Mouse (Mus musculus) heart, embryonic 11.5 days (tissue): ENCODE measurements around the gene Rhoq. TPM values are rescaled to one million over a fixed set of nuclear protein-coding genes. Genes with fewer than 3 reads are reported as not detected.

Experiments used
- ATAC-seq: fragments of 200-750 bp; cut with Nextera tagmentation; replicated peaks from 2 replicates; pipeline ENCODE4 v1.8.0; 2017; ENCODE audit warnings: moderate library complexity; ENCODE audit not compliant: insufficient number of reproducible peaks, low FRiP score, low TSS enrichment
- H3K27ac ChIP-seq: fragments of 300-500 bp; sonication (generic); 2 replicates; pipeline ENCODE4 v1.5.1; 2014; ENCODE audit warnings: mild to moderate bottlenecking, low read depth, low read length
- H3K27me3 ChIP-seq: fragments of 300-500 bp; sonication (generic); 2 replicates; pipeline ENCODE4 v1.6.1; 2014; ENCODE audit warnings: mild to moderate bottlenecking, low read length, mixed read lengths; ENCODE audit not compliant: control insufficient read depth, insufficient read depth
- H3K36me3 ChIP-seq: fragments of 300-500 bp; sonication (generic); 2 replicates; pipeline ENCODE4 v1.6.1; 2014; ENCODE audit warnings: mild to moderate bottlenecking, low read length, moderate library complexity, mixed read lengths; ENCODE audit not compliant: control insufficient read depth, insufficient read depth
- H3K4me1 ChIP-seq: fragments of 300-500 bp; sonication (generic); 2 replicates; pipeline ENCODE4 v1.6.1; 2014; ENCODE audit warnings: low read length; ENCODE audit not compliant: control insufficient read depth, insufficient read depth
- H3K4me2 ChIP-seq: fragments of 300-500 bp; sonication (generic); 2 replicates; pipeline ENCODE4 v1.6.1; 2014; ENCODE audit warnings: mild to moderate bottlenecking, moderate library complexity
- H3K4me3 ChIP-seq: fragments of 300-500 bp; sonication (generic); 2 replicates; pipeline ENCODE4 v1.5.1; 2014; ENCODE audit warnings: low read depth, low read length
- H3K9ac ChIP-seq: fragments of 300-500 bp; sonication (generic); 2 replicates; pipeline ENCODE4 v1.6.1; 2014; ENCODE audit warnings: mild to moderate bottlenecking, low read depth, low read length, moderate library complexity
- H3K9me3 ChIP-seq: fragments of 300-500 bp; sonication (generic); replicated peaks from 2 replicates; pipeline ENCODE4 v1.6.1; 2016; ENCODE audit warnings: low read length; ENCODE audit not compliant: control insufficient read depth
- WGBS: fragments of 180-500 bp; shearing (Covaris S2); extraction: QIAGEN DNeasy Blood & Tissue Kit; methylation state at CpG from one replicate; pipeline ENCODE4 v1.1.7; 2014; ENCODE audit not compliant: insufficient replicate concordance; 5-methylcytosine and 5-hydroxymethylcytosine counted together
- polyA plus RNA-seq: library from polyadenylated mRNA; unstranded; fragments of >200 nt; fragmentation: Nextera tagmentation; extraction: Ambion mirVana; gene quantifications from 2 replicates; pipeline ENCODE4 v1.2.1, GENCODE M21; 2014

Rhoq gene
- polyA plus RNA-seq, 1 experiment from 2014 or later: 24.7 TPM

- H3K36me3 ChIP-seq: no peaks in the 10 kb centered on the region
- WGBS: 61% methylated on average over 6 of the region's 6 CpGs
- no peak for ATAC-seq
- no peaks in the 10 kb centered on the region for H3K27me3 ChIP-seq
- no peak overlapping the region for H3K4me3 ChIP-seq
- peaks cover 10% of the 10 kb centered on the region for H3K4me1 ChIP-seq
- no peaks in the 10 kb centered on the region for H3K9me3 ChIP-seq
- H3K4me2 ChIP-seq: no peak overlapping the region
- H3K27ac ChIP-seq: no peak overlapping the region
- no peak overlapping the region for H3K9ac ChIP-seq
Measured at GRCm38 (mm10) chr17:86988601-86989184, 25.8 kb downstream of the Rhoq start.

- no peak overlapping the region for H3K9ac ChIP-seq
- no peak overlapping the region for H3K4me2 ChIP-seq
- peaks cover 6% of the 10 kb centered on the region for H3K4me1 ChIP-seq
- no peak for ATAC-seq
- 91% methylated on average over 8 of the region's 8 CpGs for WGBS
- H3K27ac ChIP-seq: no peak overlapping the region
- no peaks in the 10 kb centered on the region for H3K9me3 ChIP-seq
- no peak overlapping the region for H3K4me3 ChIP-seq
- no peaks in the 10 kb centered on the region for H3K36me3 ChIP-seq
- H3K27me3 ChIP-seq: no peaks in the 10 kb centered on the region
Measured at GRCm38 (mm10) chr17:86991306-86991705, 28.4 kb downstream of the Rhoq start.

- Histone ChIP-seq H3K27ac (no peak overlapping the region), H3K4me1 (no peaks in the 10 kb centered on the region), H3K9ac (no peak overlapping the region), H3K4me2 (no peak overlapping the region), H3K4me3 (no peak overlapping the region), H3K9me3 (no peaks in the 10 kb centered on the region), H3K27me3 (no peaks in the 10 kb centered on the region), H3K36me3 (no peaks in the 10 kb centered on the region)
- ATAC-seq: no peak
- 89% methylated on average over 6 of the region's 6 CpGs for WGBS
Measured at GRCm38 (mm10) chr17:86997323-86997722, 34.4 kb downstream of the Rhoq start.

- no peaks in the 10 kb centered on the region for H3K9me3 ChIP-seq
- no peak overlapping the region for H3K4me2 ChIP-seq
- WGBS: 85% methylated on average over 3 of the region's 3 CpGs
- H3K27ac ChIP-seq: no peak overlapping the region
- H3K4me3 ChIP-seq: no peak overlapping the region
- H3K4me1 ChIP-seq: no peaks in the 10 kb centered on the region
- H3K27me3 ChIP-seq: no peaks in the 10 kb centered on the region
- 0 out of 2 replicates have a peak, but pooled peaks cover 3% of the 10 kb centered on the region for H3K36me3 ChIP-seq
- no peak overlapping the region for H3K9ac ChIP-seq
- no peak for ATAC-seq
Measured at GRCm38 (mm10) chr17:87008950-87009349, 46.1 kb downstream of the Rhoq start.

- H3K9ac ChIP-seq: no peak overlapping the region
- WGBS: 90% methylated on average over 13 of the region's 13 CpGs
- no peak for ATAC-seq
Measured at GRCm38 (mm10) chr17:87011301-87012019, 48.6 kb downstream of the Rhoq start.

GRCm38 (mm10) chr17:87019692-87020091, 56.8 kb downstream of the Rhoq start:
- Histone ChIP-seq H3K9me3 (no peaks in the 10 kb centered on the region), H3K36me3 (no peaks in the 10 kb centered on the region), H3K4me1 (0 out of 2 replicates have a peak, but pooled peaks cover 3% of the 10 kb centered on the region), H3K9ac (no peak overlapping the region), H3K4me3 (no peak overlapping the region), H3K27ac (no peak overlapping the region), H3K4me2 (no peak overlapping the region), H3K27me3 (no peaks in the 10 kb centered on the region)
- WGBS: 92% methylated on average over 5 of the region's 5 CpGs
- ATAC-seq: no peak

More at GRCm38 (mm10) chr17:87011301-87012019, 48.6 kb downstream of the Rhoq start:
- Histone ChIP-seq H3K27me3 (no peaks in the 10 kb centered on the region), H3K36me3 (0 out of 2 replicates have a peak, but pooled peaks cover 3% of the 10 kb centered on the region), H3K4me3 (no peak overlapping the region), H3K9me3 (no peaks in the 10 kb centered on the region), H3K4me2 (no peak overlapping the region), H3K27ac (no peak overlapping the region), H3K4me1 (no peaks in the 10 kb centered on the region)

- H3K27me3 ChIP-seq: no peaks in the 10 kb centered on the region
- 1% methylated on average over 55 of the region's 55 CpGs for WGBS
- no peaks in the 10 kb centered on the region for H3K9me3 ChIP-seq
- no peak overlapping the region; the same call in 1 of the 2 replicates for H3K27ac ChIP-seq
- peak; percentile 69 for ATAC-seq
- peaks cover 3% of the 10 kb centered on the region; the same call in 1 of the 2 replicates for H3K4me1 ChIP-seq
- peak overlapping the region; percentile 76 for H3K4me3 ChIP-seq
- H3K9ac ChIP-seq: peak overlapping the region; percentile 67
- H3K4me2 ChIP-seq: peak overlapping the region; percentile 91
- H3K36me3 ChIP-seq: peaks cover 2% of the 10 kb centered on the region; the same call in 1 of the 2 replicates
Measured at GRCm38 (mm10) chr17:87024491-87025242, 61.8 kb downstream of the Rhoq start.

GRCm38 (mm10) chr17:87025269-87025949, 62.5 kb downstream of the Rhoq start, which contains the start of the genes Pigf and Cript:
Pigf (minus strand) TSS chr17:87025406.
Cript (plus strand) TSS chr17:87025550.
- no peaks in the 10 kb centered on the region for H3K27me3 ChIP-seq
- under 1% methylated on average over 43 of the region's 43 CpGs for WGBS
- H3K4me1 ChIP-seq: peaks cover 3% of the 10 kb centered on the region; the same call in 1 of the 2 replicates
- peaks cover 2% of the 10 kb centered on the region; the same call in 1 of the 2 replicates for H3K36me3 ChIP-seq
- H3K4me2 ChIP-seq: peak within 1 kb of the TSS; percentile 91
- H3K9me3 ChIP-seq: no peaks in the 10 kb centered on the region
- H3K27ac ChIP-seq: no peak within 1 kb of the TSS; the same call in 1 of the 2 replicates
- peak within 1 kb of the TSS; percentile 76 for H3K4me3 ChIP-seq
- H3K9ac ChIP-seq: peak within 1 kb of the TSS; percentile 67
- peak; percentile 99 for ATAC-seq
